Mouse (Mus musculus) embryonic facial prominence, embryonic 11.5 days (tissue): Measurements from ENCODE around the gene Cenpb. TPM values are rescaled to one million over a fixed set of nuclear protein-coding genes. Genes with fewer than 3 reads are reported as not detected.

ENCODE experiments used
- ATAC-seq: fragments of 200-750 bp; cut with Nextera tagmentation; replicated peaks from 2 replicates; pipeline ENCODE4 v1.8.0; 2017; ENCODE audit warnings: low read depth; ENCODE audit not compliant: insufficient number of reproducible peaks, low FRiP score, low TSS enrichment
- DNase-seq: peaks from one replicate; pipeline ENCODE4 v3.0.0-alpha.2; 2015; ENCODE audit warnings: low spot score
- H3K27ac ChIP-seq: fragments of 300-500 bp; sonication (generic); replicated peaks from 2 replicates; pipeline ENCODE4 v1.5.1; 2014; ENCODE audit warnings: mild to moderate bottlenecking, low read depth, low read length, control low read depth
- H3K27me3 ChIP-seq: fragments of 300-500 bp; sonication (generic); 2 replicates; pipeline ENCODE4 v1.6.1; 2014; ENCODE audit warnings: mild to moderate bottlenecking, low read length, moderate library complexity, mixed read lengths; ENCODE audit not compliant: control insufficient read depth, insufficient read depth
- H3K36me3 ChIP-seq: fragments of 300-500 bp; sonication (generic); replicated peaks from 2 replicates; pipeline ENCODE4 v1.6.1; 2014; ENCODE audit warnings: low read depth, mild to moderate bottlenecking, low read length, moderate library complexity, mixed read lengths; ENCODE audit not compliant: control insufficient read depth, insufficient read depth
- H3K4me1 ChIP-seq: fragments of 300-500 bp; sonication (generic); 2 replicates; pipeline ENCODE4 v1.6.1; 2014; ENCODE audit warnings: low read length, mixed read lengths; ENCODE audit not compliant: control insufficient read depth, insufficient read depth
- H3K4me2 ChIP-seq: fragments of 300-500 bp; sonication (generic); 2 replicates; pipeline ENCODE4 v1.6.1; 2014; ENCODE audit warnings: low read depth, mild to moderate bottlenecking, control low read depth, low read length, moderate library complexity
- H3K4me3 ChIP-seq: fragments of 300-500 bp; sonication (generic); 2 replicates; pipeline ENCODE4 v1.5.1; 2014; ENCODE audit warnings: low read depth, low read length, control low read depth
- H3K9ac ChIP-seq: fragments of 300-500 bp; sonication (generic); replicated peaks from 2 replicates; pipeline ENCODE4 v1.6.1; 2014; ENCODE audit warnings: mild to moderate bottlenecking, control low read depth, low read length
- H3K9me3 ChIP-seq: fragments of 300-500 bp; sonication (generic); replicated peaks from 2 replicates; pipeline ENCODE4 v1.6.1; 2016; ENCODE audit warnings: mild to moderate bottlenecking, low read length, inconsistent platforms, mixed read lengths; ENCODE audit not compliant: control insufficient read depth
- WGBS: fragments of 180-500 bp; shearing (Covaris S2); extraction: QIAGEN DNeasy Blood & Tissue Kit; methylation state at CpG from one replicate; pipeline ENCODE4 v1.1.7; 2014; 5-methylcytosine and 5-hydroxymethylcytosine counted together
- polyA plus RNA-seq: library from polyadenylated mRNA; unstranded; fragments of >200 nt; fragmentation: Nextera tagmentation; extraction: Ambion mirVana; gene quantifications from 2 replicates; pipeline ENCODE4 v1.2.1, GENCODE M21; 2014

Cenpb gene
- polyA plus RNA-seq, 1 experiment from 2014 or later = 5.8 TPM

DNA sequence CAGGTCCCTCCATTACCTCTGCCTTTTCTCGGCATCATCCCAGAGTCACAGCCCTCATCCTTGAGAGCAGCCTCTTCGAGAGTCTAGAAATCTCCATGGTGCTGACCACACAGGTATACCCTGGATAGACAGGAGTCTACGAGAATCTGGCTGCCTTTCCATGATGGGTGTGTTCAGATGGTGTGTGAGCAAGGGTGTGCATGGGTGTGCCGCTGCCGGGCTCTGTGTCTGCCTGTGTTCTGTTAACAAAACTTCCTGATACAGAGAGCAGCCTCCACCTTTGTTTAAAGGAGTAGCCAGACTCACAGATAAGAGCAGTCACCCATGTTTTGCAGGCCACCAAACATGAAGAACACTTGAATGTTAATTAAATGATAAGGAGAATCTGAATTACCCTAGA, 50.0 kb downstream of the Cenpb start:
- peaks cover 6% of the 10 kb centered on the region for H3K4me1 ChIP-seq
- no peak for DNase-seq
- H3K4me2 ChIP-seq = no peak overlapping the region
- H3K27me3 ChIP-seq = no peaks in the 10 kb centered on the region
- no peaks in the 10 kb centered on the region for H3K9me3 ChIP-seq
- H3K9ac ChIP-seq = no peak overlapping the region
- H3K4me3 ChIP-seq = no peak overlapping the region
- no peak overlapping the region for H3K27ac ChIP-seq
- H3K36me3 ChIP-seq = no peaks in the 10 kb centered on the region; the same call in 1 of the 2 replicates
- WGBS = 85% methylated on average over 5 of the region's 5 CpGs
- no peak for ATAC-seq

DNA sequence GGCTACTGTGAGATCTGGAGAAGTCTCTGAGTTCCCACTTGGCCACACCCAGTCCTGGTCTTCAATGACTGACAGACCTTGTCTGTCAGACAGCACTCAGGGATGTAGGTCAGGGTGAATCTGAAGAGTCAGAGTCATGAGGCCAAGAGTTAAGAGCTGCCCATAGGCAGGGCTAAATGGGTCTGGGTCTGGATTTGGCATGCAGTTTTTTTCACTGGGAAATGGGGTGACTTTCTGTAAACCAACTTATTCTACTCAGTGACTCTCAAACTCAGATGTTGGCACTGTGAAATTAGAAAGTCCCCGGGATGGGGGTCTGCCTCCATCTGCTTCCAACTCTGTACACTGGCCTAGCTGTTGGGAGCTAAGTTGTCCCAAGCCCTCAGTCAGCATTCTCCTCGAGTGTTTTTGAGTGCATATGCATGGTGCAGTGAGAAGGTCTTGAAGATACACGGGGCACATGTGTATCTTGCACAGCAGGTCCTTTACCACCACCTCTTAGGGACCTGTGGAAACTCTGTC, 51.2 kb downstream of the Cenpb start:
- Histone ChIP-seq H3K9ac (no peak overlapping the region), H3K36me3 (no peaks in the 10 kb centered on the region; the same call in 1 of the 2 replicates), H3K27ac (no peak overlapping the region), H3K4me2 (no peak overlapping the region), H3K9me3 (no peaks in the 10 kb centered on the region), H3K4me3 (no peak overlapping the region), H3K27me3 (no peaks in the 10 kb centered on the region), H3K4me1 (peaks cover 6% of the 10 kb centered on the region)
- no peak for ATAC-seq
- DNase-seq = no peak
- 87% methylated on average over 3 of the region's 3 CpGs for WGBS

DNA sequence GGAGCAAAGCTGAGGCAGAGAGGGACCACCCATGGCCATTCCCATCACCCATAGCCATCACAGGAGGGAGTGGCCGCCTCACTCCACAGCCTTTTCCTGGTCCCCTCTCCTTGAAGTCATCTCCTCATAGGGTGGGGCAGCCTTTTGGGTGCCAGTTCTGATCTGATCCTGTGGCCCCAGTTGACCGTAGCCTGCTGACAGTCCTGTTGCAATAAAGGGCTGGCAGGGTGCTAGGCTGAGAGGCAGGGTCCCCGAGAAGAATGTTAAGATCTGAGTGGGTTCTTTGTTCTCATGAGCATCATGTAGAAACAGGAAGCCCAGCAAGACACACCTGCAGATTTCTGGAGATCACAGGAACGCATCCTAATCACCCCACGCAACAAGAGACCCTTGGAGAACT, 51.7 kb downstream of the Cenpb start:
- ATAC-seq = no peak
- Histone ChIP-seq H3K4me3 (peak overlapping the region; percentile 65), H3K27me3 (no peaks in the 10 kb centered on the region), H3K27ac (no peak overlapping the region), H3K9me3 (no peaks in the 10 kb centered on the region), H3K4me2 (peak overlapping the region; percentile 88), H3K4me1 (peaks cover 6% of the 10 kb centered on the region), H3K9ac (peak overlapping the region; percentile 90), H3K36me3 (no peaks in the 10 kb centered on the region; the same call in 1 of the 2 replicates)
- no peak for DNase-seq
- 90% methylated on average over 5 of the region's 5 CpGs for WGBS

DNA sequence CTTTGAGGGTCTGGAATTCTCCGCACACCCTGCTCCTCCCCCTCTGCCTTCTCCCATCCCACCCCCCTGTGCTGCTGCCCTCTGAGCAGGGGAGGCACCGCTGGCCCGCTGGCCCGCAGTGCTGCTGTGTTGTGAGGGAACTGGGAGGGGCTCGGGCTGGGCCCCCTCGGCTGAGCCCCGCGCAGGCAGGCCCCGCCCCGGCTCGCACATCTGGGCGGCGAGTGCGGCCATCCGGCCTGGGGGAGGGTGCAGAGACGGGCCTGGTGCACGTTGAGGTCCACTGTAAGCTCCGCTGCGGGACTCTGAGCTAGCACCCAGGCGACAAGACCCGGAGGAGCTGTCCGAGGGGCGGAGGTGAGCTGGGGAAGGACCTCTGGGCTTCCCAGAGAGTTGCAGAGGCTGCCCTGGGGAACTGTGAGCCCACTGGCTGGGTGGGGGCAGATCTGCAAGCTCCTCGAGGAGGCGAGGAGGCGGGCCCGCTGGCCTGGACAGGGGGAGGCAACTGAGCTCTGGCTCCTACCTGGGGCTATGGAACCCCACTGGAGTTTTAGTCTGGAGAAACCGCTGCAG, 52.6 kb downstream of the Cenpb start, which contains the start of gene Hspa12b:
Hspa12b (plus strand) TSS at position 120 of the 570 bp plus-strand sequence.
- 0% methylated on average over 24 of the region's 28 CpGs for WGBS

DNA sequence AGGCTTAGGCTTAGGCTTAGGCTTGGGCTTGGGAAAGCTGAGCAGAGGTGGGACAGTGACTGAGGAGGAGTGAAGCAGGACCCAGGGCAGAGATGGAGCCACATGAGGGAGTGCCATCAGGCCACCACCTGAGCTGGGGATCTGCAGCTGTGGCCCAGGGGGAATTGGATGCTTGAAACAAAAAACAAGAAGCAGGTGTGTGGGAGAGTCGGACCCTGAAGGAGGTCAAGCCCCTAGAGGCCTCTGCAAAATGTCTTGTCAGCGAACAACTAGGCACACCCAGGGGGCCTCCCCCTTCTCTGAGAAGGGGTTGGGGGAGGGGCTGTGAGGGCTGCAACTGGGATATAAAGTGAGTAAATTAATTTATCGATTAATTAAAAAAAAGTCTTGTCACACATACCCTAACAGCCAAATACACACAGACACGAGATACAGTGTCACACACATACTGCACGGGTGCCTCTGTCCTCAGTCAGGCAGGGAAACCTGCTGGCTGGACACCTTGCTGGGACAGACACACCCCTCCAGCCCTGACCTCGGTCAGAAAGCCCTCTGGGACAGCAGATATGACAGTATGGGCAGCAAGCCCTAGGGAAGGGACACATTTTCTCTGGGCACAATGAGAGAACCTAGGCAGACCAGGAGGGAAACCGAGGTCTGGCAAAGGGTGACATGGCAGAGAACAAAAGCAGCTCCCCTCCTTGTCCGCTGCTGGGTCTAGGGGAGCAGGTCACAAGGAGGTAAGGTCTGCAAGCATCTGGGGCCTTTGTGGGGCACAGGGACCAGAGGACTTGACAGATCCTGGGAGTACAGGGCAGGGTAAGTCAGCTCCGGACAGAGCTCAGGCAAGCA, 53.7 kb downstream of the Cenpb start:
- H3K4me3 ChIP-seq = no peak overlapping the region
- 0 out of 2 replicates have a peak, but pooled peaks have one; percentile 16 for ATAC-seq

More for the DNA sequence above, 52.6 kb downstream of the Cenpb start, which contains the start of gene Hspa12b:
- Histone ChIP-seq H3K27me3 (no peaks in the 10 kb centered on the region), H3K4me1 (peaks cover 6% of the 10 kb centered on the region), H3K27ac (peak within 1 kb of the TSS; percentile 79), H3K36me3 (no peaks in the 10 kb centered on the region; the same call in 1 of the 2 replicates), H3K4me2 (peak within 1 kb of the TSS; percentile 88), H3K9ac (peak within 1 kb of the TSS; percentile 90), H3K9me3 (no peaks in the 10 kb centered on the region), H3K4me3 (peak within 1 kb of the TSS; percentile 65)
- DNase-seq = peak; percentile 84
- peak; percentile 94 for ATAC-seq

More for the DNA sequence above, 53.7 kb downstream of the Cenpb start:
- Histone ChIP-seq H3K4me2 (no peak overlapping the region), H3K36me3 (no peaks in the 10 kb centered on the region), H3K9me3 (no peaks in the 10 kb centered on the region), H3K27ac (0 out of 2 replicates have a peak overlapping the region, but pooled peaks have one; percentile 79), H3K9ac (peak overlapping the region; percentile 90), H3K27me3 (no peaks in the 10 kb centered on the region), H3K4me1 (peaks cover 6% of the 10 kb centered on the region)
- DNase-seq = no peak
- WGBS = 39% methylated on average over 9 of the region's 9 CpGs

Other genes with a start within 250 kb of the Cenpb start
- 13.3 and 15.3 TPM in 2 replicates for gene Gfra4, start 137.0 kb downstream of the Cenpb start, polyA plus RNA-seq
- gene Adam33, start 116.3 kb downstream of the Cenpb start, polyA plus RNA-seq = 0.57 and 0.80 TPM in 2 replicates
- 0.07 and 0.11 TPM in 2 replicates for gene Siglec1, start 93.3 kb downstream of the Cenpb start, polyA plus RNA-seq
- 6.3 and 6.6 TPM in 2 replicates for gene Hspa12b, start 52.8 kb downstream of the Cenpb start, polyA plus RNA-seq
- not detected in 2 replicates for gene Gm11037, start 46.6 kb downstream of the Cenpb start, polyA plus RNA-seq
- 81.2 and 88.3 TPM in 2 replicates for gene 1700037H04Rik, start 20.0 kb downstream of the Cenpb start, polyA plus RNA-seq
- gene Cdc25b, start 6.9 kb upstream of the Cenpb start, polyA plus RNA-seq = 48.0 and 53.4 TPM in 2 replicates
- 3.4 and 4.1 TPM in 2 replicates for gene Spef1, start 7.2 kb upstream of the Cenpb start, polyA plus RNA-seq
- gene Ap5s1, start 27.0 kb upstream of the Cenpb start, polyA plus RNA-seq = 22.6 and 23.8 TPM in 2 replicates
- gene Mavs, start 54.0 kb upstream of the Cenpb start, polyA plus RNA-seq = 13.3 and 14.3 TPM in 2 replicates
- gene Pank2, start 82.4 kb upstream of the Cenpb start, polyA plus RNA-seq = 60.6 and 68.0 TPM in 2 replicates
- 7.7 and 8.2 TPM in 2 replicates for gene Rnf24, start 172.8 kb upstream of the Cenpb start, polyA plus RNA-seq